Mouse (Mus musculus): Measurements from ENCODE around the gene Akain1.

The Akain1 gene

DNA sequence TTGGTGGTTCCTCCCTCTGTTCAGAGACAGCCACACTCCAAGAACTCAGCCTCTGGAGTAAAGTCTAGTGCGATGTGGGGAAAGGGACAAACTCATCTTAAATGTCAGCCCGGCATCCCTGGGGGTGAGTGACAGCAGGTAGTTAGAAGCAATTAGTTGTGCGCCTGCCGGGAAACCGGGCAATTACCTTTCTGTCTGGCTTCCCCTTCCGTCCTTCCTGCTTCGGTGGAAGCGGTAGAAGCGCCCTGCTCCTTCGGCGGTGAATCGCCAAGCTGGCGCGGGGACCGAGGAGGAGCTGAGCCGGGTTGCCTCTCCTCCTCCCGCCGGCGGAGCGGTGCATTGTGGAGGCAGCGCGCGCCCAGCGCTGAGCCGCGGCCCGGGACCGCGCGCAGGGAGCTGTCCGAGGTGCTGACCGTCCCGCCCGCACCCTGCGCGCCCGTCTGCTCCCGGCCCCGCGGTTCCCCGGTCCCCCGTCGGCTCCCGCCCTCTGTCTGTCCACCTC is at the start of gene Akain1:
Akain1 (plus strand) TSS at position 337 of the 502 bp plus-strand sequence.
- peak; percentile 68 for DNase-seq

DNA sequence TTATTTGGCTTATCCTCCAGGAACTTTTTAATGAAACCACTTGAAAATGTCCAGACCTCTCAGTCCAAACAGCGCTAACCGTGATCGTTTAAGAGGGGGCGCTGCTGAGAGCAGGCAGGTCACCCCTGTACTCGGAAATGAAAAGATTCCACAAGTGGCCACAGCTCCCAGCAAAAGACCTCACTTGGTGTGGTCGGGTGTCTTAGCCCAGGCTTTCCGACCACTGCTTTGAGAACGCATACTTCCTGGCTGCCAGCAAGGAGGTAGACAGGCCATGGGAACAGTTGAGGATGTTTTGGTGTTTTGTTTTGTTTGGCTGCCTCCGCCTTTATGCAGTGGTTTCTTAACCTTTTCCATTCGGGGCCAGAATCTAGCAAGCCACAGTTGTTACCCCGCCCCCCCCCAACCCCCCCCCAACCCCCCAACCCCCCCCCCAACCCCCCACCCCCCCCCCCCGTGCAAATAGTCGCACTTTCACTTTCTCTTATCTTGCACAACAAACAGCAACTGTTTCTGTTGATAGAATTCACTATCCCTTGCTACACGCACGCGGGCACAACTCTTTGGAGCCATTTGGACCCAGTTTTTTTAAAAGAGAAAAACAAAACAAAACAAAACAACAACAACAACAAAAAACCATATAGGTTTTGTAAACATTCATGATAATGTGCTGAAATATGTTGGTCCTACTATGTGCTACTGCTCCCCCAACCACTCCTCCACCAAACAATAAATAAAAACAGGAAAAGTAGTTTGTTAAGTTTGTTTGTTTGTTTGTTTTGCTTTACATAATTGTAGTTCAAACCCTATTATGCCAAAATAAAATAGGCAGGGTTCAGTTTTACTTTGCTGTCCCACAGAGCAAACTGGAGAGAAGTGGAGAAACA is 42.7 kb upstream of the Akain1 start:
- peak; percentile 60 for DNase-seq

DNA sequence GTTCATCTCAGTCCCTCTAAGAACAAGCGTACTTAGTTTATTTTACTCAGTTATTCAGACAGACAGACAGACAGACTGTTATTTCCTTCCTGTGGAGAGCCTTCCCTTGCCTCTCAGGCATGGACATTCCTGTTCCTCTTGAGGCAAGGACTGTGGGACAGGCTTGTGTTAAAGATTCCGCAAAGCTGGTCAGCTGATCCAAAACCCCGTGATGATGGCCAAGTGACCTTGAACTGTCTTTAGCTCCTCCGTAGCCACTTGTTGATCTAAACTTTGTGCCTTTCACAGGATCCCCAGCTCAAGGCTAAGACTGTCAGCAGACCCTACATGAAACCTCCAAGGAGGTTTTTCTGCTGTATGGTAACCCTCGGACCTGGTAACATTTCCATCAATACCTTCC is 42.0 kb upstream of the Akain1 start:
- DNase-seq = no peak

DNA sequence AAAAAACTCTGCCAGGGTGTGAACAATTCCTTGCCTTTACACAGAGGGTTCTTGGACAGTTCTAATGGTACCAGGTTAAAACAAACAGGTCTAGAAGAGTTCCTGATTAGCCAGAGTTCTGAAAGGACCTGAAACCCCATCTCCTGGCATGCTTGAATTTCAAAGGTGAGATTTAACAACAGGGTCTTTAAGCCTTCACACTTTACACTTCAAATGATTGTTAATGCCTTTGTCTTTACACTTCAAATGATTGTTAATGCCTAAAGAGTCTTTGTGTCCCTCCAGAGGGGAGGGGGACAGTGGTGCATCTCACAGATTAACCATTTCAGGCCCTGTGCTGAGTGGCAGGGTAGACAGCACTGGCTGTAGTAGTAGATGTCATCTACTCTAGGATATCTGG is 41.0 kb upstream of the Akain1 start:
- DNase-seq = no peak

DNA sequence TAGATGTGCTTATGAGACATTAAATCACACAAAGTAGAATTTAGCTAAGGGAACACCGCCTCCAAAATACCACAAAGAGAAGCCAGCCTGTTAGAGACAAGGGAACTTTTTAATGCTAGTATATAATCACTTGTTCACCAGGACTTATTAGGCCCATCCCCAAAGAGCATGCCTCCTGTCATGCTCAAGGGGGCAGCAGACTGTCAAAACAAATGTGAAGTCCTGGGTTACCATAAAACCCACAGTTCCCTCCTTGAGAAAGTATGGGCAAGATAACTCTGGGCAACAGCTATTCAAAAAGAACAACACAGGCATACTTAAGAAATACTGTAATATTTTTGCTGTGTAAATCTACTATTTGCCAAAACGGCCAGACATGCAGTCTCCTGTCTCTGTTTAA is 38.0 kb upstream of the Akain1 start:
- DNase-seq = no peak

DNA sequence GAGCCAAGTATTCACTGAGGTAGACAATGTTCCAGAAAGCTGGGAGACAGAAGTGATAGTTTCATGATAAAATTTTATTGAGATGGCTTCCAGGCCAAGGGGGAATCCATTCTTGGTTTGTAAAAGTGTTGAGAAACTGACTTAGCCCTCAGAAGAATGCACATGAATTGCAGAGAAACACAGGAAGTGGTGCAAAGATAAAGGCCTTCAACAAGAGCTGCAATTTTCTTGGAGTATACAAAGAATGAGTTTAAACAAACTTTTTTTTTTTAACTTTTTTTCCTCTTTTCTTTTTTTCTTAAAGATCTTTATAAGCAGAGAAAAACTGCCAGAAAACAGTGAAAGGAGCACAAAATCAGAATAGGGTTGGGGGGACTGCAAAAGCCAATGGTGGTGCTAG is 23.0 kb upstream of the Akain1 start:
- DNase-seq = no peak

DNA sequence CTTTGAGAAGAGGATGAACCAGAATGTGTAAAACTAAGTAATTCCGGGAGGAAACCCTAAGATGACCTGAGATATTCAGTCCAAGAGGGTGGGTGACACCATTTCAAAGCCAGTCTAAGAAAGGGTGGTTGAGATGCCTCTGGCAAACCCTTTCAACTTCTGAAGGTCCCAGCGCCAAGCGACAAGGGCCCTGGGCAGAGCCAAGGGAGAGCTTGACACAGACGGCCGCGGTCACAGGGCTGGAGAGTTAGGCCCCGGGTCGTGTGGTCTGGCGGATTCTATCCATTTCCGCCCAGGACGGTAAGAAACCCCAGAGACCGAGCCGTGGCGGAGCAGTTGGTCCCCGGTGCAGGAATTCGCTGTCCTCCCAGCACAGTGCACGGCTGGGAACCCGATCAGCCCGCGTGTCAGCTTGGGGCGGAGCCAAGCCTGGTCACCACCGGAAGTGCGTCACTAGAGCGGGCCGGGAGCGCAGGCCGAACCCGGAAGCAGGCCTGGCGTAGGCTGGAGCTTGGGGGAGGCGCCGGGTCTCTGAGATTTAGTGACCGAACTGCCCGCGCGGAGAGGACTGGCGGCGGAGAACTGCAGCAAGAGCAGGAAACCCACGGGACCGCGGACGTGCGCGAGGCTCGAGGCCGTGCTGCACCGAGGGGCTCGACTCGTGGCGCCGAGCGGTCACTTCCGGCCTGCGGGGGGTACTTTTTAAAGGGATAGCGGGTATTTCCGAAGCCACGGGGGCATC is 22.0 kb upstream of the Akain1 start:
- DNase-seq = peak; percentile 97

DNA sequence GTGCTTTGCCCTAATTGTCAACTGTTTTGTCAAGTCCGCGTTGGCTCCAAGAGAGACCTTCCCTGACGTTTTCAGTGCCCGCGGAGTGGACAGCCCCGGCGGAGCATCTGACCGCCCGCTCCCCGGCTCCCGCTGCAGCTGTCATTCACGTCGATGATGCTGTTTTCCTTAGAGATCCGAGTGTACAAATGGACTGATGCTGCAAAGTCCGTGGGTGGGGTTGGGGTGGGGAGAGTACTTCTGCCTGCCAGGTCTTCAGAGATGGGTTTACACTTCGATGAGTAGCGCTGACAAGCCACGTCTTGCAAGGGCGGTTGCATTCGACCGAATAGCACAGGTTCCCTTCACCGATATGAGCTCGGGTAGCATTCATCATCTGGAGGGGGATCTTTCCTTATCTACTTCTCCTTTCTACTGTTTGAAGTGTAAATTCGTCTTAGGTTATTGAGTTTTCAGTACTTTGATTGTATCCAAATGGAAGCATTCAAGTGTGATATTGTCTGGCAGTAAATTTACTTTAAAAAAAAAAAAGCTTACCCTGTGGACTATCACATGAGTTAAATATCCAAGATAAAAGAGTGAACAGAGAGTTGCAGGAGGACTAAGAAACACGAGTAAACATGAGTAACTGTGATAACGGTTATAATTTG is 21.3 kb upstream of the Akain1 start:
- DNase-seq = no peak

DNA sequence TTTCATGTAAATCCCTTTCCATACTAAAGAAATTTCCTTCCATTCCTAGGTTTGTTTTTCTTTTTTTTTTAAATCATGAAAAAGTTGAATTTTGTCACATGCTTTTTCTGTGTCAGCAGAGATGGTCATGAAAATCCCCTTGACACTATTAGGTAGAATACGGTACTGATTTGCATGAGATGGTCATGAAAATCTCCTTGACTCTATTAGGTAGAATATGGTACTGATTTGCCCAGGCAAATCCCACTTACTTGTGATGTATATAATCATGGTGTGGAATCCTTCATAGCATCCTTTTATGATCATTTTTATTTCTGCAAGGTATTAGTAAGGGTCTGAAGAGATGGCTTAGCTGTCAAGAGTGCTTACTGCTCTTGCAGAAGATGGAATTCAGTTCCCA is 17.5 kb upstream of the Akain1 start:
- DNase-seq = no peak

DNA sequence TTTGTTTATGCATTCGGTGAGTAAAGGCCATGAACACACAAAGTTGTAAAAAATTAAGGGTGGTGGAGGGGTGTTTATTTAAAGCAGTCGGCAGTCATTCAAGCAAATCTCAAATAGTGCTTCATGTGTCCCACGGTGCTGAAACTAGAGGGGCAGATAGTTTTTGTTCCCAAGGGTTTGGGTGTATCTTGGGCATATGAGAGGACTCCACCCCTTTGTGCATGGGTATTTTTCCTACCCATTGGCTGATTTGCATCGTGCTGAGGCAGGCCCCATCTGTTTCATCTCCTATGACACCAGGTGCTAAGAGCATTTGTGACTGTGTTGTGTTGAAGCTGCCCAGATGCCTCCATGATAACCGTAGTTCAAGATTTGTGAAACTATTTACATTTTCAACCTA is 1.3 kb upstream of the Akain1 start:
- no peak for DNase-seq

DNA sequence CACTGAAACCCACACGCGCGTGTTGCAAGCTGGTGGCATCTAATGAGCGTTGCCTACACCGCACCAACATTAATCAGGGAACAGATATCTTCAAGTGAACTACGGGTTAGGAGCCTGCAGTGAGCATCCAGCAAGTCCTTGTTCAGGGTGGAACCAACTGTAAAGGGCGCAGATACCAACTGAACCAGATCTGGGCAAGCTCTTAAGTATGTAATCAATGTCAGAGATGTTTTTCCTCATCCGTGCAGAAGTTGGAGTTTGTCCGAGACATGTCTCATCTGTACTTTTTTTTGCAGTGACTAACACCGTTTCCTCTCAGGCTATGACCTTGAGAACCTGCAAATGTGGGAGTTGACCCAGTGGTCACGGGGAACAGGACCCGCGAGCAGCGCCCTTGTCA is 640 bp upstream of the Akain1 start:
- no peak for DNase-seq

DNA sequence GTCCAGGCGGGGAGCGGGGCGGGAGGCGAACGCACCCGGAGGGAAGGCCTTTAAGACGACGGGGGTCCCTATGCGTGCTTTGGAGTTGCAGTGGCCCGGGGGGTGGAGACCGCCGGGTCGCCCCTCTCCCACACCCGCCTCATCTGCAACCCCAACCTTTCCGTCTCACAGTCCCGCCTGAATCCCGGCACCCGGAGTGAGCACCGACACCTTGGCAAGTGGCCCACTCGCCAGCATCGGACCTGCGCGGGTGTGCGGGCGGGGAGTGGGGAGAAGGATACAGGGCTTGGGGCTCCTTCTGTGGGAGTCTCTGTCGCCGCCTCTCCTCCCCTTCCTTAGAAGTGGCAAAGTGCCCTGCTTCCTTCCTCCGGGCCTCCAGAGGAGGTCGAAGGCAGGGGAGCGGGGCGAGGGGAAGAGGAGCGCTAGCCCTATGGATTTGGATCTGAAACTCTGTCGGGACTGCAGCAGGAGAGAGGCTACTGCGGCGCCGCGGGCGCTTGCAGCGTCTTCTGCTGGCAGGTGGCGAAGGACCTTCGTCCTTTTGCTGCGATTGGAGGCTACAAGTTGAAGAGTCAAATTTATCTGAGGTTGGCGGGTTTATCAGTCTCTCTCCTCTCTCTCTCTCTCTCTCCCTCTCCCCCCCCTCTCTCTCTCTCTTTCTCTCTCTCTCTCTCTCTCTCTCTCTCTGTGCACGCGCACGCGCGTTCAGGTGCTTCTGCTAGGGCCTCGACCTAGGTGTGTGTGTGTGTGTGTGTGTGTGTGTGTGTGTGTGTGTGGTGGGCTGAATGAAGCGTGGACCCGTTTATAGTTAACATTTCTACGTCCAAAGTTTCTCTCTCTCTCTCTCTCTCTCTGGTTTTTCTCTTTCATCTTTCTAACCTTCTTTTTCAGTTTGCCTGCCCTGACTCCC is 700 bp downstream of the Akain1 start:
- no peak for DNase-seq

DNA sequence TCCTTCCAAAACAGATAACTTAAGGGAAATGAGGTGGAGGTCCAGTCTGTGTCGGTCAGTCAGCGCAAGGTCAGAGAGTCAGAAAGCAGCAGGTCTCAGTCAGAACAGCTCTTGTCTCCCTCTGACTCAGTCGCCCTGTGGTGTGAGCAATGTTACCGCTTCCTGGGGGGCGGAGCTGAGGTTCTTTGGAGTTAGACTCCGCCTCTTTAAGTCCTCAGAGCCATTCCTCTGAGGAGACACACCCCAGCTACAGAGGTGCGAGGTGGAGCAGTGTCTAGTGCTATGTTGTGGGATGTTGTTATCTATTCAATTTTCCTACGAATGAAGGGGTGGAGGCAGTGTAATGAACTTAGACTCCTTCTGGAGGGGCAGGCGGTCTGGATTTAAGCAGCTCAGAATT is 1.9 kb downstream of the Akain1 start:
- no peak for DNase-seq

DNA sequence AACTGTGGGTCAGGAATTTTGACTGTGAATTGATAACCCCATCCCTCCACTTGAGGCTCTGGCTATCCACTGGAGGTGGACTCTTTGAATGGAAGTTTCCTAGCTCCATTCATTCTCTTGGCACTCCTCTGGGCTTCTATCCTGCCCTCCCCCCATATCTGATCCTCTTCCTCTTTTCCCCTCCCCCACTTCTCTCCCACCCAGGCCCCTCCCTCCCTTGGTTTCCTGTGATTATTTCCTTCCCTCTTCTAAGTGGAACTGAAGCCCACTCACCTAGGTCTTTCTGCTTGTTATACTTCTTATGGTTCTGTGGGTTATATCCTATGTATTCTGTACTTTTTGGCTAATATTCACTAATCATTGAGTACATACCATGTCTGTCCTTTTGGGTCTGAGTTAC is 9.6 kb downstream of the Akain1 start:
- DNase-seq = no peak

DNA sequence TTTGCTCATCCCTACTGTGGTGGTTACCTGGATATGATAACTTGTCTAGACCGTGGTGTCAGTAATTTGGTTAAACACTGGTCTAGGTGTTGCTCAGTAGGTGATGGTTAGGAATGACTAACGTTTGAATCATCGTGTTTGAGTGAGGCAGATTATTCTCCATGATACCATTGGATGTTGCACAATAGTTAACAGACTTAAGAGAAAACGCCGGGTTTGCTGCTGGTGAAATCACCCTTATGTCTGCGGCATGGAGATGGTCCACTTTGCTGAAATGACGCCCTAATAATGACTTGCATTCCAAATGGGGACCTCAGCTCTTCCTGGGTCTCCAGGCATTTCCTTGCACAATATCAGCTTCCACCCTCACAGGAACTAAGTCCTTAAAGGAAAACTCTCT is 22.6 kb downstream of the Akain1 start:
- no peak for DNase-seq

DNA sequence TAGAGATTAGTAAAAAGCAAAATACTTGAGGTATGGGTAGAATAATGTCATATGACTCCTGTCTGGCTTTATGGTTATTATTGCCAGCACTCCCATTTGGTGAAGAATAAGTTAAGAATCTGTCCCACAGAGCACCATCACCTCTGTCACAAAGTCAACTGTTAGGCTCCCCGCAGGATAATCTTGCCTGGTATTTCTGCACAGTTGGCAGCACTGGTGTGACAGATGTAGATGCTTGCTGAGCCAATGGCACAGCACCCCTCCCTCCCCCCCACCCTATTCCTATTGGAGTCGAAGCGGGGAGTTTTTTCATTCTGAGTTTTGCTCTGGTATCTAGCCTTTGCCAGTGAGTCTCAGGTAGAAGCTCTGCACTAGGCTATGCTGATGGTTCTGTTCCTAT is 23.9 kb downstream of the Akain1 start:
- no peak for DNase-seq

DNA sequence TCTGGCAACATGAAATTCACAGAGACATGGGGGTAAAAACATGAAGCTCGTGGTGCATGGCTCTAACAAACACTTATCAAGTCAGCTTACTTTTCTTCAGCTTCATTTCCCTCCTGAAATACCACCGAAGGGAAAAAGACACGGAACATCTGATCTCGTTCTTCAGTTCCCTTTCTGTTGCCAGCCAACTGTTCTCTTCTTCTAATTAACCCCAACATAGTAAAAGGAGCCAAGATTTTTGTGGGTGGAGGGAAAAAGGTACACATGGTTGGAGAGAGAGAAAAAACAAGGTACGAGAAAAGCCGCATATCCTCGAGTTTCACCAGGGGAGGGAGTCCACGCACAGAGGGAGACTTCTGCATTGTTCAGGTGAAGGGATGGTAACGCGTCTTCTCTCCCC is 32.0 kb downstream of the Akain1 start:
- no peak for DNase-seq

DNA sequence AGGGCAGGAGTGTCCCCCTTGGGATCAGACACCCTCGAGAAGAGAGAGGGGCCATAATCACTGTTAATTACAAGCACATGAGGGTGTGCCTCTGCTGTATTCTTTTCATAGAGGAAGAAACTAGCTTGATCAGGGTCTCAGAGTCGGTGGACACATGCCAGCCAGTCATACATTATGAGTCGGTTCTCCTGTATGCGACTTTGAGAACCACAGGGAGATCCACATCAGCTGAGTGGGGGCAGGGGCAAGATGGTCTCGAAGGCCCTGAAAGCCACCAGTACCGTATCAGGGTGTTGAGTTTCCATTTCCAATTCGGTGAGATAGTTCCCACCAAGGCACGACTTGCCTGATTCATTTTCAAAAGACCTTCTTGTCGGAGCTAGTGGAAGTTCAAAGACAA is 33.3 kb downstream of the Akain1 start:
- no peak for DNase-seq

DNA sequence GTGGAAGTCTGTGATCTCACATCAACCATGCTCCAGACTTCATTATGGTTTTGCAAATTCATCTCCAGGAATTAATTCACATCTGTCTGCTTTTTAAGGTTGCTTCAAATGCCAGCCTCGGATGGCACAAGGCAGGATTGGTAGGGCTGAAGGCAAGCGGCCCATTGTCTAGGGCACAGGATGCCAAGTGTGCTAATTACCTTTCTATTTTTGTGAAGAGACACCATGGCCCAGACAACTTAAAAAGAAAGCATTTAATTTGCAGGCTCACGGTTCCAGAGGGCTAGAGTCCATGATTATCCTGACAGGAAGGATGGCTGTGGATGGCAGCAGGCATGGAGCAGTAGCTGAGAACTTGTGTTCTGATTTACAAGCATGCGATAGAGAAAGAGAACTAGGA is 35.0 kb downstream of the Akain1 start:
- DNase-seq = no peak

DNA sequence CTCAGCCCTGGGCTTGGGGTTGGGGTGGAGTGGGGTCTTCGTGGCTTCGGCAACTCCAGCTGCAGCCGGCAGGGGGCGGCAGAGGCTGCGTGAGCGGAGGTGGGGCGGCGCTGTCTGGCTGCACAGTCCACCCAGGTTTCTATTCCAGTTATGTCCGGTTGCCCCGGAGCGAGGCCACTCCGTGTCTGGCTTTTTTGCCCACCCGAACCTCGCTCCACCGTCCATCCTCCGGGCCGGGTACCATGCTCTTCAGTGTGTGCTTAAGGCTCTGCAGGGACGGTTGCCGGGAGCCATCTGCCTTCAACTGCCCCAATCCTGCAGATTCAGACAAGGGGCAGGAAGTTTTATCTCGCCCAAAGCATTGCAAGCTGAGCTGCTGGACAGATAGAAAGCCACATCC is 36.3 kb downstream of the Akain1 start:
- peak; percentile 57 for DNase-seq

DNA sequence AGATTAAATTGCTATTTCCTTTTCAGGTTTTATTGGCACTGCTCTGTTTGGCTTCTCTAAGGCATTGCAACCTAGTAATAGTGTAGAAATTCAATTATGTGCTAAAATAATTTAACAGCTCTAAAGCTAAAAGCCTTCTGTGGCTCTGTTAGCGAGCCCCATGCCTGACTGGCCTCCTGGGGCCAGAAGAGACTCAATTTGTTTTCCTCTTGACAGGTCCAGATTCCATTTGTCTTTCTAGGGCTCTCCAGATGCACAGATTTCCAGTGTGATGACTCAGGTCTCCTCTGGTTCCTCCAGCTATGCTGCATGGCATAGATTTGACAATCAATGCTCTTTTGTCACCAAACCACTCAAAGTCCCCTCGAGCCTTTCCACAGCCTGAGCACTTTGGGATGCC is 38.4 kb downstream of the Akain1 start:
- no peak for DNase-seq

DNA sequence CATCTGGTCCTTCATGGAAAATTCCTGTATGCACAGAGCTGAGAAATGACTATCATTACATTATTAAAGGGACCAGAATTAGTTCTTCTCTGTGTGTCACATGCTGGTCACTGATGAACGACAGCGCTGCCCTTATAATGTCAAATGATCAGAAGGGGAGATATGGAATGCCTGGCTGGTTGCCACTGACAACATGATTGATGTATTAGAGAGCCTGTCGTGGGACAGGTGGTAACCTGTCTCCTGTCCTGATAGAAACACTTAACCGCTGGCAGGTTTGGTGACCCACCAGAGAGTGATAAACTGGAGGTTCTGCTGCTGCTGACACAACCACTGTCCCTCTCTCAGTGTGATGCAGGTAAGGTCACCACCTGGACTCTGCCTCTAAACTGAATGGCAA is 40.1 kb downstream of the Akain1 start:
- no peak for DNase-seq

DNA sequence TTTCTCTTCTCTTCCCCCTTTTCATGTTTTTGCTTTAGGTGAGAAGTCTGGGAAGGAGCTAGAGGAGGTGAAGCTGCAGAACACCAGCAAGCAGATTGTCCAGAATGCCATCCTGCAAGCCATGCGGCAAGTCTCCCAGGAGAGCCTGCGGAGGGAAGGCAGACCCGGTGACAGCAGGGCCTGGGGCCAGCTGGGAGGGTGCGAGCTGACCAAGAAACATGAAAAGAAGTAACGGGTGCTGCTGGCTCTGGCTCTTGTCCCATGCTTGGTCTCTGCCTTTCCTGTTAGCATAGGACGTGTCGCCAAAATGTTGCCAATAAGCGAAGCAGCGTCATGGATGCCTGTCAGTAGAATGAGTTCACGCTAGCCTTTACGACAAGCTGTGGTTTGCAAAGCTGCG is 48.0 kb downstream of the Akain1 start:
- no peak for DNase-seq

Data from lung, postnatal 14 days (tissue).